Mouse (Mus musculus): ENCODE measurements around the gene Fam163a.
A peak's percentile ranks its signal among the peaks of the same experiment; 100 is the strongest.
"Not testable (repeated sequence)": the region's sequence is repeated elsewhere in the genome, so short reads cannot be mapped to it uniquely, and the experiment has no call there.

The Fam163a gene

GRCm38 (mm10) chr1:156204656-156205131, at the start of gene Fam163a:
Gene Fam163a, minus strand, starts transcription at chr1:156205026.
- DNase-seq = no peak

- DNase-seq = not testable (repeated sequence)
These were observed 46.3 kb upstream of the Fam163a start for GRCm38 (mm10) chr1:156251096-156251495.

- DNase-seq = no peak
These were observed 43.1 kb upstream of the Fam163a start for GRCm38 (mm10) chr1:156247893-156248292.

GRCm38 (mm10) chr1:156241713-156242348, 37.0 kb upstream of the Fam163a start:
- DNase-seq = peak; percentile 14

GRCm38 (mm10) chr1:156241035-156241434, 36.2 kb upstream of the Fam163a start:
- DNase-seq = no peak

GRCm38 (mm10) chr1:156231122-156231521, 26.3 kb upstream of the Fam163a start:
- no peak for DNase-seq

- DNase-seq = no peak
These were observed 25.7 kb upstream of the Fam163a start for GRCm38 (mm10) chr1:156230339-156231089.

GRCm38 (mm10) chr1:156229448-156229847, 24.6 kb upstream of the Fam163a start:
- peak; percentile 7 for DNase-seq

GRCm38 (mm10) chr1:156228728-156229127, 23.9 kb upstream of the Fam163a start:
- no peak for DNase-seq

- no peak for DNase-seq
These were observed 22.1 kb upstream of the Fam163a start for GRCm38 (mm10) chr1:156226903-156227302.

- DNase-seq = no peak
These were observed 17.6 kb upstream of the Fam163a start for GRCm38 (mm10) chr1:156222205-156223000.

- DNase-seq = no peak
These were observed 16.5 kb upstream of the Fam163a start for GRCm38 (mm10) chr1:156221327-156221726.

- DNase-seq = no peak
These were observed 13.7 kb upstream of the Fam163a start for GRCm38 (mm10) chr1:156218573-156218972.

- no peak for DNase-seq
These were observed 13.1 kb upstream of the Fam163a start for GRCm38 (mm10) chr1:156217941-156218340.

- no peak for DNase-seq
These were observed 12.6 kb upstream of the Fam163a start for GRCm38 (mm10) chr1:156217393-156217792.

GRCm38 (mm10) chr1:156216249-156216648, 11.4 kb upstream of the Fam163a start:
- DNase-seq = no peak

- DNase-seq = no peak
These were observed 9.8 kb upstream of the Fam163a start for GRCm38 (mm10) chr1:156214651-156215050.

- no peak for DNase-seq
These were observed 8.1 kb upstream of the Fam163a start for GRCm38 (mm10) chr1:156212923-156213322.

GRCm38 (mm10) chr1:156211809-156212317, 7.0 kb upstream of the Fam163a start:
- DNase-seq = no peak

GRCm38 (mm10) chr1:156205164-156205563, 338 bp upstream of the Fam163a start:
- DNase-seq = no peak

- DNase-seq = no peak
These were observed 718 bp downstream of the Fam163a start for GRCm38 (mm10) chr1:156203961-156204655.

- DNase-seq = no peak
These were observed 2.2 kb downstream of the Fam163a start for GRCm38 (mm10) chr1:156202661-156203060.

GRCm38 (mm10) chr1:156201069-156201468, 3.8 kb downstream of the Fam163a start:
- DNase-seq = no peak

Data from cerebellum, adult 8-10 months (tissue).